Mouse (Mus musculus) spleen, adult 2 months (tissue): Measurements from ENCODE around the gene Foxc1. TPM values are rescaled to one million over a fixed set of nuclear protein-coding genes. Genes with fewer than 3 reads are reported as not detected.

ENCODE experiments used
- DNase-seq, 2 experiments: peaks; one replicate each; pipeline versions ENCODE4 v3.0.0 to v3.0.0-alpha.2; 2012 to 2021; ENCODE audit warnings: low spot score in 2 of 2, low read depth in 1 of 2
- H3K27ac ChIP-seq: fragments of 200-500 bp; 2 replicates; pipeline ENCODE4 v1.5.1; 2012; ENCODE audit warnings: low read length, inconsistent platforms; ENCODE audit not compliant: insufficient read depth
- H3K27me3 ChIP-seq: fragments of 200-500 bp; 2 replicates; pipeline ENCODE4 v1.6.1; 2012; ENCODE audit warnings: mild to moderate bottlenecking, moderate library complexity, low read length, inconsistent platforms; ENCODE audit not compliant: control insufficient read depth, insufficient read depth
- H3K36me3 ChIP-seq: fragments of 200-500 bp; 2 replicates; pipeline ENCODE4 v1.6.1; 2012; ENCODE audit warnings: mild to moderate bottlenecking, low read length, inconsistent platforms; ENCODE audit not compliant: control insufficient read depth, insufficient read depth
- H3K4me1 ChIP-seq: fragments of 200-500 bp; 2 replicates; pipeline ENCODE4 v1.6.1; 2011; ENCODE audit warnings: inconsistent platforms; ENCODE audit not compliant: control insufficient read depth, insufficient read depth, insufficient read length
- H3K4me3 ChIP-seq: fragments of 200-500 bp; 2 replicates; pipeline ENCODE4 v1.5.1; 2011; ENCODE audit warnings: mild to moderate bottlenecking, inconsistent platforms; ENCODE audit not compliant: insufficient read depth, insufficient read length; ENCODE audit errors: extremely low read depth
- CTCF ChIP-seq: fragments of 200-500 bp; IDR thresholded peaks from 2 replicates; pipeline ENCODE4 v1.5.1; 2011; ENCODE audit warnings: mild to moderate bottlenecking, inconsistent platforms; ENCODE audit not compliant: insufficient read depth, insufficient read length, insufficient replicate concordance; ENCODE audit errors: extremely low read depth
- POLR2A ChIP-seq: fragments of 200-500 bp; IDR thresholded peaks from 2 replicates; pipeline ENCODE4 v1.6.1; 2011; ENCODE audit warnings: low read depth, low read length, inconsistent platforms
- WGBS: fragments of 180-500 bp; shearing (Covaris S2); methylation state at CpG from one replicate; pipeline ENCODE4 v1.1.7; 2018; 5-methylcytosine and 5-hydroxymethylcytosine counted together
- polyA plus RNA-seq: library from polyadenylated mRNA; depleted of rRNA; stranded (reverse); fragments of >200 nt; gene quantifications from 2 replicates; pipeline ENCODE4 v1.2.3, GENCODE M21; 2012

The Foxc1 gene
- polyA plus RNA-seq, 1 experiment, result 0.26 TPM

GRCm38 (mm10) chr13:31819664-31820405 lies 13.4 kb downstream of the Foxc1 start:
- H3K27me3 ChIP-seq, result no peaks in the 10 kb centered on the region

GRCm38 (mm10) chr13:31820587-31821017 lies 14.2 kb downstream of the Foxc1 start:
- Histone ChIP-seq H3K4me3 (no peak overlapping the region), H3K27me3 (no peaks in the 10 kb centered on the region), H3K4me1 (no peaks in the 10 kb centered on the region), H3K36me3 (no peaks in the 10 kb centered on the region), H3K27ac (no peak overlapping the region)
- no peak for DNase-seq
- TF ChIP-seq CTCF, result no peak
- TF ChIP-seq POLR2A, result no peak
- WGBS, result 35% methylated on average over 16 of the region's 16 CpGs

More at GRCm38 (mm10) chr13:31819664-31820405, 13.4 kb downstream of the Foxc1 start:
- no peak for TF ChIP-seq POLR2A
- TF ChIP-seq CTCF, result no peak
- H3K4me3 ChIP-seq, result no peak overlapping the region
- no peaks in the 10 kb centered on the region for H3K4me1 ChIP-seq
- no peak for DNase-seq
- H3K27ac ChIP-seq, result no peak overlapping the region
- 87% methylated on average over 14 of the region's 14 CpGs for WGBS
- H3K36me3 ChIP-seq, result no peaks in the 10 kb centered on the region

GRCm38 (mm10) chr13:31821050-31821449 lies 14.6 kb downstream of the Foxc1 start:
- no peaks in the 10 kb centered on the region for H3K4me1 ChIP-seq
- WGBS, result 58% methylated on average over 6 of the region's 6 CpGs
- DNase-seq, result no peak
- no peaks in the 10 kb centered on the region for H3K27me3 ChIP-seq
- no peak overlapping the region for H3K27ac ChIP-seq
- no peak overlapping the region for H3K4me3 ChIP-seq
- TF ChIP-seq POLR2A, result no peak
- no peak for TF ChIP-seq CTCF
- H3K36me3 ChIP-seq, result no peaks in the 10 kb centered on the region

- TF ChIP-seq CTCF (no peak), POLR2A (no peak)
- Histone ChIP-seq H3K27me3 (no peaks in the 10 kb centered on the region), H3K4me1 (no peaks in the 10 kb centered on the region), H3K27ac (no peak overlapping the region), H3K36me3 (no peaks in the 10 kb centered on the region), H3K4me3 (no peak overlapping the region)
- WGBS, result 77% methylated on average over 5 of the region's 5 CpGs
- no peak for DNase-seq
Measured at GRCm38 (mm10) chr13:31823316-31823715, 16.9 kb downstream of the Foxc1 start.

- TF ChIP-seq CTCF (no peak), POLR2A (no peak)
- no peaks in the 10 kb centered on the region for H3K27me3 ChIP-seq
- no peaks in the 10 kb centered on the region for H3K36me3 ChIP-seq
- H3K4me3 ChIP-seq, result no peak overlapping the region
- no peak overlapping the region for H3K27ac ChIP-seq
- no peaks in the 10 kb centered on the region for H3K4me1 ChIP-seq
- no peak for DNase-seq
- WGBS, result 93% methylated on average over 1 of the region's 1 CpGs
Measured at GRCm38 (mm10) chr13:31825180-31825579, 18.7 kb downstream of the Foxc1 start.

GRCm38 (mm10) chr13:31827160-31827559 lies 20.7 kb downstream of the Foxc1 start:
- no peaks in the 10 kb centered on the region for H3K36me3 ChIP-seq
- DNase-seq, result no peak
- no peaks in the 10 kb centered on the region for H3K27me3 ChIP-seq
- WGBS, result 93% methylated on average over 5 of the region's 5 CpGs
- no peak overlapping the region for H3K27ac ChIP-seq
- no peak overlapping the region for H3K4me3 ChIP-seq
- H3K4me1 ChIP-seq, result no peaks in the 10 kb centered on the region
- TF ChIP-seq POLR2A (no peak), CTCF (no peak)

- no peaks in the 10 kb centered on the region for H3K4me1 ChIP-seq
- H3K27me3 ChIP-seq, result no peaks in the 10 kb centered on the region
- WGBS, result 74% methylated on average over 3 of the region's 3 CpGs
- no peak overlapping the region for H3K27ac ChIP-seq
- H3K36me3 ChIP-seq, result no peaks in the 10 kb centered on the region
- H3K4me3 ChIP-seq, result no peak overlapping the region
- TF ChIP-seq CTCF, result no peak
- TF ChIP-seq POLR2A, result no peak
- DNase-seq, result no peak
Measured at GRCm38 (mm10) chr13:31827820-31828332, 21.4 kb downstream of the Foxc1 start.
